Mouse (Mus musculus) C2C12 (cell line): Measurements from ENCODE around the gene Uso1.

ENCODE experiments used
- CEBPB ChIP-seq: IDR thresholded peaks from one replicate; pipeline ENCODE4 v1.6.1; 2011; ENCODE audit warnings: low read depth, mild to moderate bottlenecking, control low read depth, moderate library complexity
- CTCF ChIP-seq: IDR thresholded peaks from one replicate; pipeline ENCODE4 v1.5.1; 2011; ENCODE audit not compliant: control insufficient read depth, insufficient read depth, insufficient read length
- FOSL1 ChIP-seq: IDR thresholded peaks from one replicate; pipeline ENCODE4 v1.8.0; 2011; ENCODE audit warnings: mild to moderate bottlenecking, low read length; ENCODE audit not compliant: poor library complexity, insufficient read depth, severe bottlenecking
- MAX ChIP-seq: IDR thresholded peaks from one replicate; pipeline ENCODE4 v1.6.1; 2011; ENCODE audit warnings: mild to moderate bottlenecking, control low read depth
- MYOD1 ChIP-seq: IDR thresholded peaks from one replicate; pipeline ENCODE4 v1.6.1; 2011; ENCODE audit warnings: low read depth; ENCODE audit not compliant: control insufficient read depth, insufficient read length
- MYOG ChIP-seq: IDR thresholded peaks from one replicate; pipeline ENCODE4 v1.6.1; 2011; ENCODE audit not compliant: control insufficient read depth, insufficient read length; ENCODE audit errors: extremely low read depth
- USF1 ChIP-seq: IDR thresholded peaks from one replicate; pipeline ENCODE4 v1.6.1; 2011; ENCODE audit warnings: low read depth, mild to moderate bottlenecking, control low read depth, moderate library complexity

- TF ChIP-seq USF1 = no peak
- no peak for TF ChIP-seq CTCF
- TF ChIP-seq MAX = no peak
- TF ChIP-seq MYOG = no peak
- TF ChIP-seq CEBPB = no peak
- TF ChIP-seq MYOD1 = no peak
- no peak for TF ChIP-seq FOSL1
These were observed 60.5 kb downstream of the Uso1 start for GRCm38 (mm10) chr5:92198266-92198665.
